Mouse (Mus musculus) lung, adult 2 months (tissue): ENCODE data around the gene Atic. TPM values are rescaled to one million over a fixed set of nuclear protein-coding genes. Genes with fewer than 3 reads are reported as not detected.

Experiments used
- DNase-seq: peaks from one replicate; pipeline ENCODE4 v3.0.0; 2022
- H3K4me1 ChIP-seq: fragments of 200-500 bp; 2 replicates; pipeline ENCODE4 v1.6.1; 2011; ENCODE audit warnings: low read length; ENCODE audit not compliant: control insufficient read depth, insufficient read depth
- H3K4me3 ChIP-seq: fragments of 200-500 bp; replicated peaks from 2 replicates; pipeline ENCODE3; 2011; ENCODE audit warnings: low read depth, mild to moderate bottlenecking, control low read depth, low read length; ENCODE audit errors: extremely low read depth
- CTCF ChIP-seq: fragments of 200-500 bp; IDR thresholded peaks from 2 replicates; pipeline ENCODE4 v1.5.1; 2011; ENCODE audit warnings: mild to moderate bottlenecking, low read length, control low read depth; ENCODE audit not compliant: insufficient read depth
- POLR2A ChIP-seq: fragments of 200-500 bp; IDR thresholded peaks from 2 replicates; pipeline ENCODE4 v1.6.1; 2011; ENCODE audit warnings: low read depth, mild to moderate bottlenecking, control low read depth, low read length, borderline replicate concordance; ENCODE audit errors: extremely low read depth
- WGBS: fragments of 180-500 bp; shearing (Covaris S2); methylation state at CpG from one replicate; pipeline ENCODE4 v1.1.7; 2018; 5-methylcytosine and 5-hydroxymethylcytosine counted together
- polyA plus RNA-seq: library from polyadenylated mRNA; depleted of rRNA; stranded (reverse); fragments of >200 nt; gene quantifications from 2 replicates; pipeline ENCODE4 v1.2.3, GENCODE M21; 2012

Atic gene
- polyA plus RNA-seq, 1 experiment, result 17.9 TPM

- H3K4me3 ChIP-seq, result no peak overlapping the region
- TF ChIP-seq POLR2A (no peak), CTCF (no peak)
- DNase-seq, result no peak
- 80% methylated on average over 7 of the region's 7 CpGs for WGBS
- H3K4me1 ChIP-seq, result no peaks in the 10 kb centered on the region
Observed at GRCm38 (mm10) chr1:71586658-71587057, 29.7 kb downstream of the Atic start.

DNA sequence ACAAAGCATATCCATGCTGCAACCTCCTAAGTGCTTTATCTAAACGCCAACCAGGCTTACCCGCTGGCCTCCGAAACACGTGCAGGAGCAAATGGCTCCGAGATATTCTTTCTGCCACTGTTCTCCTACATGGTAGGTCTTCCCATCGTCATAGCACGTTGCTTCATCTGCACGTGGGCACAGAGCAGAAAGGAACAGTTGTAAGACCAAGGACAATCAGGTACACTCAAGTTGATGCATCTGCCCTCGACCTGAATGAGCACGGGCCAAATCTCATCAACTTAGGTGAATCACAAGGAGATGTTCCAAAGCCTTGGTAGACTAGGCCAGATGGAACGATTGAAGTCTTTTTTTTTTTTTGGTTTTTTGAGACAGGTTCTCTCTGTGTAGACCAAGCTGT lies 33.1 kb downstream of the Atic start:
- Histone ChIP-seq H3K4me3 (no peak overlapping the region), H3K4me1 (no peaks in the 10 kb centered on the region)
- no peak for DNase-seq
- WGBS, result 95% methylated on average over 11 of the region's 11 CpGs
- TF ChIP-seq CTCF (no peak), POLR2A (no peak)

DNA sequence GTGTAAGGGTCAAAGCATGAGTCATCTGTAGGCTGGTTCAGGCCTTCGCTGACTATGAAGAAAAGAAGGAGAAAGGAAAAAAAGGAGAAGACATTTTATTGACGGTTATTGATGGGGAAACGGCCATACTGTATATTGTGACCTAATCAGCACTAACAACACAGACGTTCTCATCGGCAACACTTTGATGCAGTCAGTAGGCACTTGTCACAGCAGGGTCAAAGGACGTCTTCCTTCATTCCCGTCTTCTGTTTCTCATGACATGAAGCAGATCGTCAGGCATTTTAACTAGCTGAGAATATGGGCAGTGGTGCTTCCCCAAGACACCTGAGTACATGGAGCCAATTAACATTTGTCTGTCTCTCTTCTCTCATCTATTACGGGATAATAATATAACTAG lies 36.2 kb downstream of the Atic start:
- WGBS, result 90% methylated on average over 9 of the region's 9 CpGs
- H3K4me3 ChIP-seq, result no peak overlapping the region
- no peak for TF ChIP-seq POLR2A
- no peak for TF ChIP-seq CTCF
- no peaks in the 10 kb centered on the region for H3K4me1 ChIP-seq
- DNase-seq, result no peak

GRCm38 (mm10) chr1:71594268-71594667 lies 37.3 kb downstream of the Atic start:
- no peak for DNase-seq
- 84% methylated on average over 2 of the region's 2 CpGs for WGBS

DNA sequence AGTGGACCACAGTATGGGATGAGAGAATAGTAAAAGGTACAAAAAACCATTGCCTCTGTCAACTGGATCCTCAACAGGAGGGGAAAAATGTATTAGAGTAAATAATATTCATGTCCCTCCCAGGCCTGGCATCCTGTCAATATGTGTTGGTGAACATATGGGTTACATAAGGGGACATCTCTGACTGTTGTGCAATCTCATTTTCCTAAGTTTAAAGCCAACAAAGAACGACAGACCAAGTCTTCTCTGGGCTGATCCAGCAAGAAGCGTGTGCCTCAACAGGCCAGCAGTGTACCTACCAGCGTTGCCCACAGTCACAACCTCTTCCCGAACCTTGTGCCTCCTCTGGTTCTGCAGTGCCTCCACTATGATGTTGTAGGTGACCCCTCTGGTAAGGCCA lies 38.4 kb downstream of the Atic start:
- 73% methylated on average over 4 of the region's 4 CpGs for WGBS
- no peak for DNase-seq
- no peaks in the 10 kb centered on the region for H3K4me1 ChIP-seq
- TF ChIP-seq POLR2A (no peak), CTCF (no peak)
- no peak overlapping the region for H3K4me3 ChIP-seq

More at GRCm38 (mm10) chr1:71594268-71594667, 37.3 kb downstream of the Atic start:
- Histone ChIP-seq H3K4me3 (no peak overlapping the region), H3K4me1 (no peaks in the 10 kb centered on the region)
- TF ChIP-seq POLR2A (no peak), CTCF (no peak)

- no peak overlapping the region for H3K4me3 ChIP-seq
- DNase-seq, result no peak
- H3K4me1 ChIP-seq, result no peaks in the 10 kb centered on the region
- WGBS, result 91% methylated on average over 2 of the region's 2 CpGs
- no peak for TF ChIP-seq POLR2A
- no peak for TF ChIP-seq CTCF
Observed at GRCm38 (mm10) chr1:71605751-71606150, 48.8 kb downstream of the Atic start.

- 82% methylated on average over 8 of the region's 8 CpGs for WGBS
- Histone ChIP-seq H3K4me1 (no peaks in the 10 kb centered on the region), H3K4me3 (no peak overlapping the region)
- no peak for DNase-seq
- TF ChIP-seq POLR2A, result no peak
- no peak for TF ChIP-seq CTCF
Observed at GRCm38 (mm10) chr1:71606600-71607325, 49.8 kb downstream of the Atic start.

GRCm38 (mm10) chr1:71609057-71609775 lies 52.3 kb downstream of the Atic start:
- WGBS, result 96% methylated on average over 37 of the region's 37 CpGs
- no peak for DNase-seq
- Histone ChIP-seq H3K4me1 (no peaks in the 10 kb centered on the region), H3K4me3 (no peak overlapping the region)
- no peak for TF ChIP-seq POLR2A
- TF ChIP-seq CTCF, result no peak

DNA sequence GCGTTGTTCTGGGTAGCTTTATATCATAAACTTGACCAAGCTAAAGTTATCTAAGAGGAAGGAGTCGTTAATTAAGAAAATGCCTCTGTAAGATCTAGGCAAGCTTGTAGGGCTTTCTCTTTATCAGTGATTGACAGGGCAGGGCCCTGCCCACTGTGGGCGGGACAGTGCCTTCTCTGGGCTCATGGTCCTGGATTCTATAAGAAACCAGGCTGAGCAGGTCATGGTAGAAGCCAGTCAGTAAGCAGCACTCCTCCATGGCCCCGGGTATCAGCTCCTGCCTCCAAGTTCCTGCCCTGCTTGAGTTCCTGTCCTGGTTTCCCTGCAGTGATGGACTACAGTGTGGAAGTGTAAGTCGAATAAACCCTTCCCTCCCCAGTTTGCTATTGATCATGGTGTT lies 53.0 kb downstream of the Atic start:
- no peak for TF ChIP-seq CTCF
- TF ChIP-seq POLR2A, result no peak
- 89% methylated on average over 5 of the region's 5 CpGs for WGBS
- no peak overlapping the region for H3K4me3 ChIP-seq
- no peak for DNase-seq
- H3K4me1 ChIP-seq, result no peaks in the 10 kb centered on the region

GRCm38 (mm10) chr1:71612256-71612655 lies 55.3 kb downstream of the Atic start:
- Histone ChIP-seq H3K4me1 (no peaks in the 10 kb centered on the region), H3K4me3 (no peak overlapping the region)
- DNase-seq, result no peak
- WGBS, result 92% methylated on average over 21 of the region's 21 CpGs
- TF ChIP-seq POLR2A (no peak), CTCF (no peak)
